Mouse (Mus musculus) liver, embryonic 12.5 days (tissue): ENCODE measurements around the gene Pank4. TPM values are rescaled to one million over a fixed set of nuclear protein-coding genes. Genes with fewer than 3 reads are reported as not detected.

Source experiments
- ATAC-seq: fragments of 200-750 bp; cut with Nextera tagmentation; 2 replicates; pipeline ENCODE4 v1.8.0; 2017; ENCODE audit warnings: moderate number of reproducible peaks, mild to moderate bottlenecking, moderate library complexity
- H3K27ac ChIP-seq: fragments of 300-500 bp; sonication (generic); 2 replicates; pipeline ENCODE4 v1.5.1; 2016; ENCODE audit warnings: mild to moderate bottlenecking
- H3K27me3 ChIP-seq: fragments of 300-500 bp; sonication (generic); replicated peaks from 2 replicates; pipeline ENCODE4 v1.6.1; 2016; ENCODE audit warnings: mild to moderate bottlenecking, moderate library complexity
- H3K36me3 ChIP-seq: fragments of 300-500 bp; sonication (generic); 2 replicates; pipeline ENCODE4 v1.6.1; 2016; ENCODE audit warnings: mild to moderate bottlenecking, moderate library complexity
- H3K4me1 ChIP-seq: fragments of 300-500 bp; sonication (generic); 2 replicates; pipeline ENCODE4 v1.6.1; 2016
- H3K4me2 ChIP-seq: fragments of 300-500 bp; sonication (generic); 2 replicates; pipeline ENCODE4 v1.6.1; 2016; ENCODE audit warnings: mild to moderate bottlenecking, moderate library complexity
- H3K4me3 ChIP-seq: fragments of 300-500 bp; sonication (generic); 2 replicates; pipeline ENCODE4 v1.5.1; 2016; ENCODE audit warnings: mild to moderate bottlenecking, moderate library complexity
- H3K9ac ChIP-seq: fragments of 300-500 bp; sonication (generic); 2 replicates; pipeline ENCODE4 v1.6.1; 2016; ENCODE audit warnings: mild to moderate bottlenecking, moderate library complexity
- H3K9me3 ChIP-seq: fragments of 300-500 bp; sonication (generic); replicated peaks from 2 replicates; pipeline ENCODE4 v1.6.1; 2016; ENCODE audit warnings: mild to moderate bottlenecking, moderate library complexity
- WGBS: fragments of 180-500 bp; shearing (Covaris S2); methylation state at CpG from one replicate; pipeline ENCODE4 v1.1.7; 2016; ENCODE audit not compliant: insufficient replicate concordance; 5-methylcytosine and 5-hydroxymethylcytosine counted together
- polyA plus RNA-seq: library from polyadenylated mRNA; unstranded; fragments of >200 nt; fragmentation: Nextera tagmentation; extraction: Ambion mirVana; gene quantifications from 2 replicates; pipeline ENCODE4 v1.2.1, GENCODE M21; 2016

Gene Pank4
- polyA plus RNA-seq = 33.4 and 34.0 TPM in 2 replicates

GRCm38 (mm10) chr4:154963901-154964580, at the start of gene Pank4:
Gene Pank4 (plus strand): TSS chr4:154964123.
- Histone ChIP-seq H3K4me1 (peaks cover 61% of the 10 kb centered on the region), H3K9ac (peak within 1 kb of the TSS; percentile 95), H3K27me3 (peaks cover 47% of the 10 kb centered on the region), H3K36me3 (peaks cover 36% of the 10 kb centered on the region), H3K4me3 (peak within 1 kb of the TSS; percentile 94), H3K4me2 (peak within 1 kb of the TSS; percentile 82), H3K27ac (peak within 1 kb of the TSS; percentile 98), H3K9me3 (no peaks in the 10 kb centered on the region)
- under 1% methylated on average over 62 of the region's 66 CpGs for WGBS
- ATAC-seq = peak; percentile 86

GRCm38 (mm10) chr4:154914252-154914651, 49.7 kb upstream of the Pank4 start:
- Histone ChIP-seq H3K9ac (no peak overlapping the region; the same call in 1 of the 2 replicates), H3K4me2 (no peak overlapping the region), H3K27me3 (no peaks in the 10 kb centered on the region), H3K27ac (peak overlapping the region; percentile 96), H3K36me3 (peaks cover 60% of the 10 kb centered on the region), H3K4me3 (no peak overlapping the region), H3K9me3 (0 out of 2 replicates have a peak, but pooled peaks cover 4% of the 10 kb centered on the region), H3K4me1 (peaks cover 96% of the 10 kb centered on the region)
- WGBS = 88% methylated on average over 4 of the region's 4 CpGs
- no peak for ATAC-seq

GRCm38 (mm10) chr4:154914707-154915106, 49.2 kb upstream of the Pank4 start:
- H3K4me3 ChIP-seq = no peak overlapping the region
- H3K9ac ChIP-seq = no peak overlapping the region
- H3K27me3 ChIP-seq = no peaks in the 10 kb centered on the region
- H3K27ac ChIP-seq = peak overlapping the region; percentile 96
- ATAC-seq = no peak
- H3K4me2 ChIP-seq = no peak overlapping the region
- peaks cover 61% of the 10 kb centered on the region for H3K36me3 ChIP-seq
- 52% methylated on average over 3 of the region's 3 CpGs for whole genome bisulfite sequencing
- H3K4me1 ChIP-seq = peaks cover 92% of the 10 kb centered on the region
- H3K9me3 ChIP-seq = 0 out of 2 replicates have a peak, but pooled peaks cover 4% of the 10 kb centered on the region

- Histone ChIP-seq H3K36me3 (peaks cover 67% of the 10 kb centered on the region), H3K27ac (peak overlapping the region; percentile 96), H3K4me1 (peaks cover 89% of the 10 kb centered on the region), H3K4me2 (0 out of 2 replicates have a peak overlapping the region, but pooled peaks have one; percentile 13), H3K4me3 (no peak overlapping the region), H3K9ac (no peak overlapping the region), H3K27me3 (no peaks in the 10 kb centered on the region), H3K9me3 (0 out of 2 replicates have a peak, but pooled peaks cover 4% of the 10 kb centered on the region)
- 38% methylated on average over 10 of the region's 10 CpGs for WGBS
- ATAC-seq = no peak
Measured at GRCm38 (mm10) chr4:154915286-154915685, 48.6 kb upstream of the Pank4 start.

- Histone ChIP-seq H3K9me3 (0 out of 2 replicates have a peak, but pooled peaks cover 4% of the 10 kb centered on the region), H3K4me1 (peaks cover 84% of the 10 kb centered on the region), H3K27me3 (no peaks in the 10 kb centered on the region), H3K4me3 (no peak overlapping the region), H3K4me2 (no peak overlapping the region), H3K9ac (no peak overlapping the region), H3K36me3 (peaks cover 80% of the 10 kb centered on the region), H3K27ac (peak overlapping the region; percentile 96)
- peak; percentile 28; the same call in 1 of the 2 replicates for ATAC-seq
- WGBS = 67% methylated on average over 4 of the region's 4 CpGs
Measured at GRCm38 (mm10) chr4:154916662-154917061, 47.3 kb upstream of the Pank4 start.

DNA sequence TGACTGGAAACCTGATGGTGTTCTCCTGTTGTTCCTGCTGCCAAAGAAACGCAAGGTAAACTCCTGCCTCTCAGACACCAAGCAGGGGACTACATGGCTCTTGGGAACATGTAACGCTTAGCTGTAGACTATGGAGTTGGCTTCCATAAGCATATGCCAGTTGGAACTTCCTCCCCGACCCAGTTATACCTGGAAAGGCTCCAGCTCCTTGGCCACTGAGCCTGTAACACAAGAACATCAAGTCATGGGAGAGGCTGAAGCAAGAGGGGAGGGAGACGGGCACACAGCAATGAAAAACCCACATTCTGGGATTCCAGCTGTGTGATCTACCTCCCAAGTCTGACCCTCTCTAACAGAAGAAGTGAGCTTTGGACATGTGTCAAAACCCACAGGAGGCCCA, 41.6 kb upstream of the Pank4 start:
- WGBS = 84% methylated on average over 4 of the region's 4 CpGs
- H3K4me3 ChIP-seq = peak overlapping the region; percentile 72
- no peak for ATAC-seq
- H3K9ac ChIP-seq = peak overlapping the region; percentile 24; the same call in 1 of the 2 replicates
- H3K36me3 ChIP-seq = peaks cover 99% of the 10 kb centered on the region
- peak overlapping the region; percentile 83 for H3K4me2 ChIP-seq
- H3K9me3 ChIP-seq = 0 out of 2 replicates have a peak, but pooled peaks cover 4% of the 10 kb centered on the region
- peaks cover 83% of the 10 kb centered on the region for H3K4me1 ChIP-seq
- H3K27ac ChIP-seq = peak overlapping the region; percentile 98
- H3K27me3 ChIP-seq = no peaks in the 10 kb centered on the region

GRCm38 (mm10) chr4:154922931-154923330, 41.0 kb upstream of the Pank4 start:
- Histone ChIP-seq H3K4me1 (peaks cover 83% of the 10 kb centered on the region), H3K4me2 (peak overlapping the region; percentile 83), H3K9ac (peak overlapping the region; percentile 25; the same call in 1 of the 2 replicates), H3K27me3 (no peaks in the 10 kb centered on the region), H3K9me3 (0 out of 2 replicates have a peak, but pooled peaks cover under 1% of the 10 kb centered on the region), H3K4me3 (peak overlapping the region; percentile 72), H3K36me3 (peaks cover 94% of the 10 kb centered on the region), H3K27ac (peak overlapping the region; percentile 98)
- 76% methylated on average over 5 of the region's 5 CpGs for WGBS
- ATAC-seq = no peak

GRCm38 (mm10) chr4:154925413-154925812, 38.5 kb upstream of the Pank4 start:
- peaks cover 95% of the 10 kb centered on the region for H3K4me1 ChIP-seq
- H3K27ac ChIP-seq = peak overlapping the region; percentile 98
- no peak for ATAC-seq
- peak overlapping the region; percentile 72 for H3K4me3 ChIP-seq
- peak overlapping the region; percentile 83 for H3K4me2 ChIP-seq
- H3K27me3 ChIP-seq = no peaks in the 10 kb centered on the region
- peaks cover 69% of the 10 kb centered on the region for H3K36me3 ChIP-seq
- 47% methylated on average over 4 of the region's 4 CpGs for WGBS
- H3K9ac ChIP-seq = peak overlapping the region; percentile 91
- no peaks in the 10 kb centered on the region for H3K9me3 ChIP-seq

DNA sequence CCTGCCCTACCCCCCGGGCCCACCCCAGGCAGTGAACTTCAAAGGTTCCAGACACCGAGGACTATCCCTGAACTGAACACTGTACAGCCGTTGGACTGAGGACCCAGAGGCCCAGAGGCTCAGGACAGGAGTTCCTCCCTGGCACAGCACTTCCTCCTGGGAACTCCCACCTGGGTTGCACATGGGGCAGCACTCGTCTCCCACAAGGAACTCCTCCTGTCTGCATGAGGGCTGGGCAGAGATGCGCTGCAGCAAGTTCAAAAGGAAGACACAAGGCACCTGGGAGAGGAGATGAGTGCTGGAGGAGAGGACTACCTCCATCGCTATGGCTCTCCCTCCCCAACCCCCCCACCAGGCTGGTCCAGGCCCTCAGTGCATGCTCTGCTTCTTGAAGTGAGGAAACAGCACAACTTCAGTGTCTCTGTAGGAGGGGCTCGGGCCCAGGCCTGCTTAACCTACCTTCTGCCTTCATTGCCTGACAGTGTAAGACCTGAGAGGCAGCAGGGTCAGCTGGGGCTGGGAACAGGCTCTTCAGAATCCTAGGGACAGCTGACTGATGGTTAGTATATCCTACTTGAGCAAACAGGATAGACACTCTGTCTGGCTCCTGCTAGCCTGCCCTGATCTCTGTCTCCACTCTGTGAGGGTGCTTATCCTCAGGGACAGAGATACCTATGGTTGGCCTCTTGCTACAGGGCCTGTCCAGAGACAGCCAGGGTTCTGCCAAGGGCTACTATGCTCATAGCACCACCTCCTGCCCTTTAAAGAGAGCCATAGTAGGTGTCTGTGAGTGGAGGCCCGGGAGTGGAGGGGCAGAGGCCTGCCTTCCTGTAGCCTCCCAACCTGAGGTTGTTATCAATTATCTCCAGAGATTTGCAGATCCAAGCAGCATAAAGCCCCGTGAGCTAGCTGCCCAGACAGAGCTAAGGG, 36.7 kb upstream of the Pank4 start:
- WGBS = 33% methylated on average over 9 of the region's 9 CpGs
- H3K9me3 ChIP-seq = no peaks in the 10 kb centered on the region
- peaks cover 51% of the 10 kb centered on the region for H3K36me3 ChIP-seq
- peak overlapping the region; percentile 91 for H3K9ac ChIP-seq
- peak overlapping the region; percentile 72 for H3K4me3 ChIP-seq
- peaks cover 83% of the 10 kb centered on the region for H3K4me1 ChIP-seq
- H3K27ac ChIP-seq = peak overlapping the region; percentile 98
- no peaks in the 10 kb centered on the region for H3K27me3 ChIP-seq
- H3K4me2 ChIP-seq = peak overlapping the region; percentile 83
- peak; percentile 42 for ATAC-seq

DNA sequence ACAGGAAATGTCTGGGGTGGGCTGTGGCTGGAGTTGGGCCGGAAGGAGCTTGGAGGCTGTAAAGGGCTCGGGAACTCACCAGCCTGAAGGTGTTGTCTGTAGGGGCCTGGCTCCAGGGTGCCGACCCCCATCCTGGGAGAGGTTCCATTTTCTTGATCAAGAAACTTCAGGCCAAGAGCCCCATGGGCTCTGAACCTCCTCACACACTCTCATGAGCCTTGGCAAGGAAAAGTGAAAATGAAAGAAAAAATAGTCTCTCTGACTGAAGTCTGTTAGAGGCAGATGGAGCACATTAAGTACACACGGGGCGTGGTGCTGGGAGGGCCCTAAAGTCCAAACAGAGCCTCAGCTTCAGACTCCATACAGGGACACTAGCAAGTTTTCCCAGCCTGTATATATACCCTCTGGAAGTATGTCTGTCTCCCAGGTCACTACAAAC, 36.0 kb upstream of the Pank4 start:
- 0 out of 2 replicates have a peak, but pooled peaks cover 1% of the 10 kb centered on the region for H3K27me3 ChIP-seq
- peak overlapping the region; percentile 91 for H3K9ac ChIP-seq
- H3K4me3 ChIP-seq = peak overlapping the region; percentile 72
- H3K4me2 ChIP-seq = peak overlapping the region; percentile 83
- 9% methylated on average over 5 of the region's 5 CpGs for WGBS
- H3K27ac ChIP-seq = peak overlapping the region; percentile 98
- H3K9me3 ChIP-seq = no peaks in the 10 kb centered on the region
- peak; percentile 69 for ATAC-seq
- H3K36me3 ChIP-seq = peaks cover 44% of the 10 kb centered on the region
- peaks cover 79% of the 10 kb centered on the region for H3K4me1 ChIP-seq

DNA sequence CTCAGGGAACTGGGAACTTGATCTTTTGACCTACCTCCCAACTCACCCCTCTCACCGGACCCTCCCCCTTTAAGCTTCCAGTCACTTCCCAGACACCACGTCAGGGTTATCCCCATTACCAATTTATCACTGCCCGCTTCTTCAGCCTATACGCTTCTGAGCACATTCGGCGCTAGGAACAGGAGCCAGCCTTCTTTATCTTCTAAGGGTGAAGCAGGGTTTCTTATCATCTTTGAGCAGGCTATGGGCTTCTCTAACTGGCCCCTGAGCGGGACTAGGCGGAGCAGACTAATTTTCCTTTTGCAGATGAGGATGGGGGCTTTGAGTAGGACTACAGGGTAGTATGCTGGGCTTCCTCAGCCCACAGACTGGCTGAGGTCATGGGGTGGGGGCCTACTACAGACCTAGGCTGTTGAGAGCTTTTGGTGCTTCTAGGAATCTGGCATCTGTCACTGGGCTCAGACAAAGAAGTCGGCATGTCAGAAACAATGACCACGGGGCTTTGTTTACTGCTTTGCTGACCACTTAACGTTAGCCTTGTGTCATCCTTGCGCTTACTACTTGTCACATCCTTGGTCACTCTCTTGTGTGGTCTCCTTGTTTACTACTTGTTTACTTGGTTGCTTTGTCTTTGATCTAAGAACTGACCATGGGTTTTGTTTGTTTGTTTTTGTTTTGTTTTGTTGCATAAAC, 35.4 kb upstream of the Pank4 start, which contains the start of gene Tnfrsf14:
Gene Tnfrsf14, minus strand, starts transcription at position 169 of the 693 bp plus-strand sequence.
- peaks cover 38% of the 10 kb centered on the region for H3K36me3 ChIP-seq
- peaks cover 76% of the 10 kb centered on the region for H3K4me1 ChIP-seq
- peak within 1 kb of the TSS; percentile 83 for H3K4me2 ChIP-seq
- peak within 1 kb of the TSS; percentile 91 for H3K9ac ChIP-seq
- peak within 1 kb of the TSS; percentile 72 for H3K4me3 ChIP-seq
- peak within 1 kb of the TSS; percentile 98 for H3K27ac ChIP-seq
- ATAC-seq = peak; percentile 90
- no peaks in the 10 kb centered on the region for H3K9me3 ChIP-seq
- peaks cover 8% of the 10 kb centered on the region for H3K27me3 ChIP-seq
- 10% methylated on average over 12 of the region's 12 CpGs for WGBS
